Mouse (Mus musculus) lung, postnatal 0 days (tissue): Measurements from ENCODE around the gene St3gal3.

ENCODE experiments used
- CTCF ChIP-seq: IDR thresholded peaks from 2 replicates; pipeline ENCODE4 v1.5.1; 2016; ENCODE audit warnings: antibody characterized with exemption, mild to moderate bottlenecking
- EP300 ChIP-seq: IDR thresholded peaks from 2 replicates; pipeline ENCODE4 v1.6.1; 2016; ENCODE audit warnings: antibody characterized with exemption, mild to moderate bottlenecking, control low read depth

DNA sequence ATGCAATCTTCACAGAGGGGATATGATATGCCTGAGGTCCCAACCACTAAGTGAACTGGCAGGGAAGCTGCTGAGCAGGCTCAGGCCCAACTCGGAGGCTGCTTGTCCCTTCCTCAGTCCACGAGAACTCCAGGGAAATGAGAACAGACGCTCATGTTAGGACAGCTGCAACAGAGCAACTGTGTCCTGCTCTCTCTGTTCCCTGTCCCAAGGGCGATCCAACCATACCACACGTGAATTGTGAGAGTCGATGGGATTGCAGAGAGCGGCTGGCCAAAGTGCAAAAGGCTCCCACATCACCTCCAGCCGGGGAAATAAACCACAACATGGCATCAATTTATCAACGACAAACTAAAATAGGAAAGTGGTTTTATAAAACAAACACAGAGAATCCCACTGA is 90.2 kb downstream of the St3gal3 start:
- no peak for TF ChIP-seq CTCF
- TF ChIP-seq EP300, result no peak
